Mouse (Mus musculus): Measurements from ENCODE around the gene Rpl27a.

Gene Rpl27a

DNA sequence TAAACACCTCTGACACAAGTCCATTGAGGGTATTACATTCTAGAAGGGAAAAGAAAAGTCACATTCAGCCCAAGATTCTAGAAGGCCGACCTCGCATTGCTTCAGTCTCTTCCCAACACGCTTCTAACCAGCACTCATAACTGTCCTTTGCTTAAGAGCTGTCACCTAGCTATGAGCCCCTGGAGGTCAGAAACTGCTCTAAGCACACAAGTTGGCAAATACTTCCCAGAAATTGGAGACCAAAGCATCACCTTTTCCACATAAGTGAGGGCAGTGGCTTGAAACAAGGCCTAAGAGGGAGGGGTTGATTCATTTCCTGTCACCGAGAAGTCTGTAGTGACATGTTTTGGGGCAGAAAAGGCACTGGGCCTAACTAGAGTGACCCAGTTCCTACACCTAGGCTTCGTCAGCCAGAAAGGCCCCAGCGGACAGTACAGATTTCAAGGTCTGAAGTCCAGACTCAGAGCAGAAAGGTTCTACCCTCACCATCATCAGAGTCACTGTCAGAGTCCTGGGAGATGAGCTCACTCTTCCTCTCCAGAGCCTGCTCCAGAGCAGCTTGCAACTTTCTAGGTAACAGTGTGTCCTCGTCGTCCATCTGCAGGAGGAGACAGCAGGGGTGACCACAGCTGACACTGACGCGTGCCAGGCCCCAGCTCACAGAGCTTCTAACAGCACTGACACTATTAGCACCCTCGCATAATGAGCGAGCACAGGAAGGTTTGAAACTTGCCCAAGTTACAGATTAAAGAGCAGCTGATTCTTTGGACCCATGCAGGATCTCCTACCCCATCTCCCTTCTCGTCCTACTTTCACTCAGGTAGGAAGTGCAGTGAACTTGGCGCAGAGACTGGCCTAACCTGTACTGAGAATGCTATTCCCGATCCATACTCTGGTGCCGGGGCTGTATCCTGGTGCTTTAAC, 7.1 kb downstream of the Rpl27a start:
- DNase-seq, result no peak

GRCm38 (mm10) chr7:109527536-109527935, 8.6 kb downstream of the Rpl27a start:
- DNase-seq, result no peak

- DNase-seq, result peak; percentile 59 to 72
Observed at GRCm38 (mm10) chr7:109528356-109528755, 9.4 kb downstream of the Rpl27a start.

- no peak for DNase-seq
Observed at GRCm38 (mm10) chr7:109529741-109530140, 10.8 kb downstream of the Rpl27a start.

DNA sequence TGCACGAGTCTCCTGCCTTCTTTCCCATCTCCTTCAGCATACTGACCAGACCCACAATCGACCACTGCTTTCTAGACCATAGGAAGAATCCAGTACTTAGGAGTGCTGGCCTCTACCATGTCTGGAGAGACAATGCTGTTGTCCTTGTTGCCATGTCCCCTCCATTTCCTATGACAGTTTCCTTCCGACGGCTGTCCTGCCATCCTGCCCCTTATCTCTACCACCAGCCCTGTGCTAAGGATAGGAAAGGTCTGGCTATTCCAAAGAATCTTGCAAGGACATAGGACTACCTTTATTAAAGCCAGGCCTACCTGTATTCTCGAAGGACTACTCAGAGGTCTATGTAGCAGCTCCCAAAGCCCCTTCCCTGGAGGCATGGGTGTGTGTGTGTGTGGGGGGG, 12.6 kb downstream of the Rpl27a start:
- DNase-seq, result no peak

GRCm38 (mm10) chr7:109532691-109533090, 13.7 kb downstream of the Rpl27a start:
- no peak for DNase-seq

GRCm38 (mm10) chr7:109533129-109533528, 14.2 kb downstream of the Rpl27a start:
- no peak for DNase-seq

DNA sequence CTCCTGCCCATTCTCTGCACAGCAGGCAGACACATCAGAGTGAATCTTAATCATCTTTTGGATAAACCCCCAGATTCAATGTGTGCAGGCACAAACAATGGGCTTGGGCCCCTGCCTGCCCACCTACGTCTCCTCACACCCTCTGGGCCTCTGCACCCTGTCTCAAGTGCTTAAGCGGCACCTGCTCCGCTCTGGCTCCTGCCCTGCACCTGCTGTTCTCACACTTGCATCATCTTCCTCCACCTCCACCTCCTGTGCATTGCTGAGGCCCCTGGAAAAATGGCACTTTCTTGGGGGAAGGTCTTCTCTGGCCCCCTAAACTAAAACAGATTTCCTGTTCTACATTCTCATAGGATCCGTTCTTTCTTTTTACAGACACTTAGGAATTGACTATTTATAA, 14.9 kb downstream of the Rpl27a start:
- DNase-seq, result peak in 1 of 2 experiments; percentile 34

DNA sequence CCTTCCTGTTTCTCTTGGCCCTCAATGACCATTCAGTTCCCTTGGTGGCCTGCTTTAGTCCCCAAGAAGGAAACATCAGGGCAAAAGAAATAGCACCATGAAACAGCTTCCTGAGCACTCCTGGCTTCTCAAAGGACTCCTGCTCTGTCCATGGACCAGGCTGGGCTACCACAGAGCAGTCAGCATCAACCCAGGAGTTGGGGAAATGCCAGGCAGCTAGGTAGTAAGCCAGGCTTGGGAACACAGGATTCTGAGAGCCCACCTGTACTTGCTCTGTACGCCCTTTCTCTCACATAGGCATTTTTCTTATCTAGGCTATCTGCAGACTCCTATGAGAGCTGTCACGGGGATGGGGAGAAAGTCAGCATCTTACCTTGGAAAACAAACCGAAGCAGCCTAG, 16.0 kb downstream of the Rpl27a start:
- peak; percentile 48 to 60 for DNase-seq

DNA sequence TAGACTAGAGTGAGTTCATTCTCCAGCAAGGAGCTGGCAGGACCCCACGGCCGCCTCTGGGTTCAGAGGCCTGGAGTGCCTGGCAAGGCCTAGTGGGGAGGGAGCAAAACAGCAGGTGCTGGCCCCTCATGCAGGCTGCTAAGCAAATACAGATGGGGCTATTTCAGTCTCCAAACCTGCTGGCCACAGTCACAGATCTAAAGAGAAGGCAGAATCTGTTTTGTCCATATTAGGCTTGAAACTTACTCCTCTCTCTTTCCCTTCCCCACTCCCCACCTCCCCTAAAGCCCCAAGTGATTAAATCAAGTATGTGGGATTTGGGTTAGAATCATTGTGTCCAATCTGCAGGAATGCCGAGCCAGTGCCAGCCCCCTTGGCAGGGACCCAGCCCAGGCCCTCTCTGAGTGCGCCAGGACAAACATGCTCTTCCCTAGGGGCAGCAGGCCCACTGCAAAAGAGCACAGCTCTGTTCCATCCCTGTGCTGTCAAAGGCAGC, 17.6 kb downstream of the Rpl27a start:
- DNase-seq, result peak; percentile 78 to 83

DNA sequence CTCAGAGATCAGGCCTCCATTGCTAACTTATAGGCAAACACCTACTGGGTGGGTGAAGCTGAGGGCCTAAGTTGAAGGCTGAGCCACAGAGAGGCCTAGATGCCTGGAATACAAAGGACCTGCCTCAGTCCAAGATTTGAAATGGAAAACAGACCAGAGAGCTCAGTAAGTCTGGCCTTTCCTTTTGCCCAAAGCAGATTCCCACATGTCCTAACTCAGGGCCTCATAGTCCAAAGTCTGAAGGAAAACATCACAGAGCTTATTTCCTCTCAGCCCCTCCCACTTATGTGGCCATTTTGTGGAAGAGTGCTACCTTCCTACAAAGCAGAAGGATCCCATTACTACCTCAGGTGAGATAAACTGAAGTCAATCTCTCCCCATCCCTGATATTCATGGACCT, 22.0 kb downstream of the Rpl27a start:
- no peak for DNase-seq

GRCm38 (mm10) chr7:109541609-109542363, 22.8 kb downstream of the Rpl27a start:
- DNase-seq, result no peak

- no peak for DNase-seq
Observed at GRCm38 (mm10) chr7:109542364-109542628, 23.3 kb downstream of the Rpl27a start.

DNA sequence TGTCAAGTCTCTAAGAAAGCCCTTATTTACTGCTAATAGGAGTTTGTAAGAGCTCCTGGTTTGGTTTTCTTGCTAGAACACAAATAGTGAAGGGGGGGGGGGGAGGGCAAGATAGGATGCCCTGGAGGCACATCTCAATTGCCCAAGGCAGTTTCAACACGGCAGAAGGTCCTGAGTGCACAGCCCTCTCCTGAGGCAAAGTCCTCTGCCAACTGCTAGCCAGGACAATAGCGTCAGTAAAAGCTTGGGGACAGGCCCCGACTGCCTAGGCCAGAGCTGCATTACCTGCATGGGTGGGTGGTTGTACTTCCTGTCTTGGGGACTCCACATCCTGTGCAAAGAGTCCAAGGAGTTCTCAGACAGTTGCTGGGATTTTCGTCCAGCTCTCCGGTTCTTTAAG, 25.8 kb downstream of the Rpl27a start:
- no peak for DNase-seq

DNA sequence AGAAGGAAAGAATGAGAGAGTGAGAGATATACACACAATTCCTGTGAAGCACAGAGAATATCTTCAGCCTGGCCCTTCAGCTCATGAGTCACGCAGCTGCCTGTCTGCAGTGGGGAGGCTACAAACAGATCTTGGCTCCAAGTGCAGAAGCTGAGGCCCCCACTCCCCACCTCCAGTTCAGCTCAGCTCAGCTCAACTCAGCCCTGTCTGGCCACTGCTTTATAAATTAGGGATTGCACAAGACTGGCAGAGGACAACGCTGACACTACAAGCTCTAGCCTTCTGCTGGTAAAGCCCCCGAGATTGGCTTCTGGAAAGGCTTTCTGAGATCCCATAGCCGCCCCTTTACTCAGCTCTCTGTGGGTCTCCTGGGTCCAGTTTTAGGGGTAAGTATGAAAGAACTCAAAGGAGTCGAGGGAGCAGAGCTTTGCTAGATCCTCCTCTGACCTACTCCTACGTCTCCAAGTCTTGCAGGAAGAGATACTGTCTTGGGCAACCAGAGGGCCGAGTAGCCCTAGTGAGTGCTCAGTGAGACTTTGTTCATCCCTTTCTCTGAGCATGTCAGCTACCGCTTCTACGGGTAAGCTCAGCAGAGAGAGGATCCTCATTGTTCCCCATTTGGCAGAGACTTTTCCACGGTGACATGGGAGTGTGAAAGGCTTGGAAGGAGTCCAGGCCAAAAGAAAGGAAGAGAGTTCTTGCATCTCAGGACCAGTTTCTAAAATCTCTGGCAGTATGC, 26.5 kb downstream of the Rpl27a start:
- no peak for DNase-seq

GRCm38 (mm10) chr7:109546186-109546585, 27.2 kb downstream of the Rpl27a start:
- DNase-seq, result no peak

- DNase-seq, result no peak
Observed at GRCm38 (mm10) chr7:109546726-109547125, 27.8 kb downstream of the Rpl27a start.

DNA sequence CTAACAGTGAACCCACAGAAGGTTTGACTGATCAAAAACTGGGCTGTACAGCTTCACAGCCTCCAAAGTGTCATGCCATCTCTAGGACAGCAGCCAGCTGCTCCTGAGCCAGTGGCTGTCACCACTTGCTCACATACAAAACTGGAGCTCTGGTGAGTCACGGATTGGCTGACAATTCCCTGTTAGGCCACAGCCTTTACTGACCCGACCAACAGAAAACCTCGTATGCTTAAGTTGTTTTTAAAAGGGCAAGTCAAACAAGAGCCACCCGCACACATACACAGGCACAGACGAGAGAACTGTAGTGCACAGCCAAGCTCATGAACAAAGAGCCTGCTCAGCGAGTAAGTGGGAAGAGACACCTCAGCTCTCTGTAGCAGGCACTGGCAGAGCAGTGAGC, 40.6 kb downstream of the Rpl27a start:
- peak; percentile 45 to 65 for DNase-seq

- no peak for DNase-seq
Observed at GRCm38 (mm10) chr7:109561466-109562153, 42.7 kb downstream of the Rpl27a start.

DNA sequence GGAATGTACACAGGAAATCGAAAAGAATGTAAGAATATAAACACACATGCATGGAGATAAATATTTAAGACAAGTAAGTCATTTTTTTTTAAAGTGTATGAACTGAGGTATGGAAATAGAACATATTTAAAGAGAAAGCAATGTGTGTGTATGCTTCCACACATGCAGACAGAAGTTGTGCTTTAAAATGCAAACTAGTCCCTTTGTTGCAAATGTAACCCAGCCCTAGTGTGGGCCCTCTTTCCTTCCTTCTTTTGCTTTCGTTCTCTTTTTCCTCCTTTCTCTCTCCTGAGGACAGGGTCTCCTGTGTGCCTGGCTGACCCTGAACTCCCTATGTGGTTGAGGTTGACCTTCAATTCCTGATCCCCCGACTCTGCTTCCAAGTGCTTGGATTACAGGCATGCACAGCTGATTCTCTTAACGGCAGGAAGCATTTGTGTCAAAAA, 43.2 kb downstream of the Rpl27a start:
- no peak for DNase-seq

- DNase-seq, result no peak
Observed at GRCm38 (mm10) chr7:109562676-109563075, 43.7 kb downstream of the Rpl27a start.

- no peak for DNase-seq
Observed at GRCm38 (mm10) chr7:109563775-109564362, 44.9 kb downstream of the Rpl27a start.
